Mouse (Mus musculus) lung, adult 2 months (tissue): ENCODE data around the gene Mafg. TPM values are rescaled to one million over a fixed set of nuclear protein-coding genes. Genes with fewer than 3 reads are reported as not detected.
"Not testable (repeated sequence)": the region's sequence is repeated elsewhere in the genome, so short reads cannot be mapped to it uniquely, and the experiment has no call there.

Experiments used
- DNase-seq: peaks from one replicate; pipeline ENCODE4 v3.0.0; 2022
- H3K4me1 ChIP-seq: fragments of 200-500 bp; 2 replicates; pipeline ENCODE4 v1.6.1; 2011; ENCODE audit warnings: low read length; ENCODE audit not compliant: control insufficient read depth, insufficient read depth
- H3K4me3 ChIP-seq: fragments of 200-500 bp; replicated peaks from 2 replicates; pipeline ENCODE3; 2011; ENCODE audit warnings: low read depth, mild to moderate bottlenecking, control low read depth, low read length; ENCODE audit errors: extremely low read depth
- CTCF ChIP-seq: fragments of 200-500 bp; IDR thresholded peaks from 2 replicates; pipeline ENCODE4 v1.5.1; 2011; ENCODE audit warnings: mild to moderate bottlenecking, low read length, control low read depth; ENCODE audit not compliant: insufficient read depth
- POLR2A ChIP-seq: fragments of 200-500 bp; IDR thresholded peaks from 2 replicates; pipeline ENCODE4 v1.6.1; 2011; ENCODE audit warnings: low read depth, mild to moderate bottlenecking, control low read depth, low read length, borderline replicate concordance; ENCODE audit errors: extremely low read depth
- WGBS: fragments of 180-500 bp; shearing (Covaris S2); methylation state at CpG from one replicate; pipeline ENCODE4 v1.1.7; 2018; 5-methylcytosine and 5-hydroxymethylcytosine counted together
- polyA plus RNA-seq: library from polyadenylated mRNA; depleted of rRNA; stranded (reverse); fragments of >200 nt; gene quantifications from 2 replicates; pipeline ENCODE4 v1.2.3, GENCODE M21; 2012

Mafg gene
- polyA plus RNA-seq, 1 experiment = 51.3 TPM

GRCm38 (mm10) chr11:120605667-120606066, 27.7 kb downstream of the Mafg start:
- TF ChIP-seq CTCF (no peak), POLR2A (no peak)
- 89% methylated on average over 7 of the region's 7 CpGs for WGBS
- no peak for DNase-seq
- H3K4me1 ChIP-seq = peaks cover 3% of the 10 kb centered on the region
- H3K4me3 ChIP-seq = no peak overlapping the region

GRCm38 (mm10) chr11:120603545-120603944, 29.9 kb downstream of the Mafg start:
- H3K4me3 ChIP-seq = no peak overlapping the region
- 67% methylated on average over 2 of the region's 2 CpGs for WGBS
- DNase-seq = no peak
- peaks cover 3% of the 10 kb centered on the region; the same call in 1 of the 2 replicates for H3K4me1 ChIP-seq
- TF ChIP-seq POLR2A (no peak), CTCF (no peak)

GRCm38 (mm10) chr11:120600716-120601115, 32.7 kb downstream of the Mafg start:
- Histone ChIP-seq H3K4me3 (no peak overlapping the region), H3K4me1 (peaks cover 12% of the 10 kb centered on the region)
- no peak for TF ChIP-seq POLR2A
- TF ChIP-seq CTCF = no peak
- DNase-seq = no peak
- 86% methylated on average over 3 of the region's 3 CpGs for WGBS

- no peak for DNase-seq
- no peak for TF ChIP-seq CTCF
- no peak for TF ChIP-seq POLR2A
- 41% methylated on average over 17 of the region's 17 CpGs for WGBS
- Histone ChIP-seq H3K4me3 (peak overlapping the region; percentile 55), H3K4me1 (peaks cover 12% of the 10 kb centered on the region)
These were observed 34.3 kb downstream of the Mafg start for GRCm38 (mm10) chr11:120598990-120599549.

- WGBS = under 1% methylated on average over 88 of the region's 88 CpGs
- peak; percentile 71; the same call in 1 of the 2 replicates for TF ChIP-seq POLR2A
- TF ChIP-seq CTCF = no peak
These were observed 35.0 kb downstream of the Mafg start, which contains the start of the genes Alyref and Anapc11 for GRCm38 (mm10) chr11:120598283-120598989. Gene Alyref, minus strand, starts transcription at chr11:120598365. Gene Anapc11, plus strand, starts transcription at chr11:120598421.

GRCm38 (mm10) chr11:120597240-120598235, 35.9 kb downstream of the Mafg start:
- no peak for TF ChIP-seq CTCF
- TF ChIP-seq POLR2A = no peak
- DNase-seq = no peak
- Histone ChIP-seq H3K4me3 (peak overlapping the region; percentile 61), H3K4me1 (peaks cover 12% of the 10 kb centered on the region)
- WGBS = 4% methylated on average over 98 of the region's 99 CpGs

More at GRCm38 (mm10) chr11:120598283-120598989, 35.0 kb downstream of the Mafg start, which contains the start of the genes Alyref and Anapc11:
- H3K4me3 ChIP-seq = peak within 1 kb of the TSS; percentile 61
- DNase-seq = peak; percentile 93
- peaks cover 12% of the 10 kb centered on the region for H3K4me1 ChIP-seq

GRCm38 (mm10) chr11:120588531-120588930, 44.9 kb downstream of the Mafg start:
- TF ChIP-seq CTCF (no peak), POLR2A (no peak)
- no peak for DNase-seq
- Histone ChIP-seq H3K4me1 (no peaks in the 10 kb centered on the region), H3K4me3 (no peak overlapping the region)
- 75% methylated on average over 6 of the region's 6 CpGs for WGBS

GRCm38 (mm10) chr11:120583937-120584336, 49.5 kb downstream of the Mafg start:
- 100% methylated on average over 1 of the region's 1 CpGs for WGBS
- Histone ChIP-seq H3K4me1 (peaks cover 15% of the 10 kb centered on the region), H3K4me3 (no peak overlapping the region)
- TF ChIP-seq CTCF = no peak
- no peak for TF ChIP-seq POLR2A
- no peak for DNase-seq

- peaks cover 17% of the 10 kb centered on the region for H3K4me1 ChIP-seq
- DNase-seq, H3K4me3 ChIP-seq: not testable (repeated sequence)
- 92% methylated on average over 2 of the region's 2 CpGs for WGBS
These were observed 50.5 kb downstream of the Mafg start for GRCm38 (mm10) chr11:120582982-120583293.
